7 mouse cellular contexts compared by ENCODE assay signal in genomic region chr5:19909071-19909470, GRCm38 (mm10).
DNase-seq lines count a peak whose midpoint lies in the region; ATAC-seq and TF ChIP-seq lines count a peak whose summit lies in the region.

No protein-coding gene starts in this region.

- H3K27ac ChIP-seq in lung, embryonic 16.5 days (ENCODE audit: low read length), result no peak overlapping the region
- H3K27ac ChIP-seq in olfactory bulb, adult 2 months (ENCODE audit: insufficient read depth, low read depth, low read length), result peak overlapping the region; percentile 27

- TF ChIP-seq POLR2A in lung, adult 2 months (IDR thresholded peaks at IDR 0.05; ENCODE audit: borderline replicate concordance, extremely low read depth, low read depth, low read length), result no peak
- TF ChIP-seq POLR2A in olfactory bulb, adult 2 months (IDR thresholded peaks at IDR 0.05; ENCODE audit: insufficient read depth, low read depth, low read length), result no peak

- H3K36me3 ChIP-seq in lung, embryonic 16.5 days (ENCODE audit: control insufficient read depth, insufficient read depth, low read length), result no peaks in the 10 kb centered on the region

- no peak overlapping the region for H3K9ac ChIP-seq in lung, embryonic 16.5 days (ENCODE audit: low read length)

- 4% methylated on average over 11 of the region's 11 CpGs for WGBS in lung, embryonic 16.5 days
- 6% methylated on average over 11 of the region's 11 CpGs for WGBS in lung, adult 2 months
- WGBS in olfactory bulb, adult 2 months, result 3% methylated on average over 11 of the region's 11 CpGs

- no peak for DNase-seq in lung, adult 2 months
- peak; percentile 34 to 81 for DNase-seq in frontal cortex, adult 2 months (ENCODE audit: extremely low spot score in 1 of 2, low spot score in 1 of 2)
- DNase-seq in left cerebral cortex, adult 8-10 months (ENCODE audit: low spot score in 2 of 2), result peak; percentile 57
- no peak for DNase-seq in yolk sac, embryonic 10.5 days (ENCODE audit: low spot score)
- no peak for DNase-seq in spleen, adult 18-20 months

- peak overlapping the region; percentile 38 for H3K4me3 ChIP-seq in lung, embryonic 16.5 days (ENCODE audit: low read length)
- H3K4me3 ChIP-seq in lung, adult 2 months (replicated peaks; ENCODE audit: extremely low read depth, low read depth, low read length), result no peak overlapping the region
- peak overlapping the region; percentile 50 for H3K4me3 ChIP-seq in olfactory bulb, adult 2 months (ENCODE audit: insufficient read depth, low read depth, low read length)

- H3K4me1 ChIP-seq in lung, embryonic 16.5 days (replicated peaks; ENCODE audit: control insufficient read depth, insufficient read depth, low read length), result peaks cover 4% of the 10 kb centered on the region
- no peaks in the 10 kb centered on the region for H3K4me1 ChIP-seq in lung, adult 2 months (ENCODE audit: control insufficient read depth, insufficient read depth, low read length)
- peaks cover 6% of the 10 kb centered on the region for H3K4me1 ChIP-seq in olfactory bulb, adult 2 months (ENCODE audit: control insufficient read depth, insufficient read depth, low read length)

- H3K4me2 ChIP-seq in lung, embryonic 16.5 days (ENCODE audit: low read depth, low read length), result peak overlapping the region; percentile 73

- peaks cover 2% of the 10 kb centered on the region; the same call in 1 of the 2 replicates for H3K27me3 ChIP-seq in lung, embryonic 16.5 days (ENCODE audit: control insufficient read depth, insufficient read depth, low read depth, low read length)

- no peak for TF ChIP-seq CTCF in lung, adult 2 months (IDR thresholded peaks at IDR 0.05; ENCODE audit: insufficient read depth, low read length)
- TF ChIP-seq CTCF in olfactory bulb, adult 2 months (IDR thresholded peaks at IDR 0.05; ENCODE audit: insufficient read depth, low read depth, low read length), result no peak

- no peak; the same call in 1 of the 2 replicates for ATAC-seq in lung, embryonic 16.5 days (ENCODE audit: low read depth)

- no peaks in the 10 kb centered on the region for H3K9me3 ChIP-seq in lung, embryonic 16.5 days (ENCODE audit: control insufficient read depth, low read length)

Comparison
In these comparisons a context has a peak if more than half of its experiments do, and no peak if none do; other contexts are left out.
1. DNase-seq: peak in frontal cortex, adult 2 months (2 of 2) and left cerebral cortex, adult 8-10 months (2 of 2); none in lung, adult 2 months (single experiment), yolk sac, embryonic 10.5 days (single experiment) and spleen, adult 18-20 months (0 of 2).